Mouse (Mus musculus): Measurements from ENCODE around the gene Ubash3a.

- TF ChIP-seq POLR2A (IDR thresholded peaks at IDR 0.05; ENCODE audit: insufficient read length, low read depth) (no peak), POLR2AphosphoS2 (IDR thresholded peaks at IDR 0.05; ENCODE audit: insufficient read length, low read depth) (no peak), REST (IDR thresholded peaks at IDR 0.05; ENCODE audit: insufficient read depth, insufficient read length) (no peak), MYOG (IDR thresholded peaks at IDR 0.05; ENCODE audit: control insufficient read depth in 1 of 3, insufficient read depth in 1 of 3, insufficient read length in 2 of 3, low read depth in 2 of 3) (no peak), MAX (IDR thresholded peaks at IDR 0.05; ENCODE audit: low read depth) (no peak), CEBPB (IDR thresholded peaks at IDR 0.05; ENCODE audit: insufficient read depth, poor library complexity, severe bottlenecking) (no peak), USF1 (IDR thresholded peaks at IDR 0.05; ENCODE audit: low read depth) (no peak), MYOD1 (IDR thresholded peaks at IDR 0.05; ENCODE audit: control insufficient read depth in 1 of 3, insufficient read length in 2 of 3, low read depth in 2 of 3) (no peak)
Observed at GRCm38 (mm10) chr17:31169796-31170195, 37.9 kb upstream of the Ubash3a start.
